Mouse (Mus musculus) mouse embryonic stem cell (cell line): ENCODE results near the gene Rnf144a.
"Not testable (repeated sequence)": the region's sequence is repeated elsewhere in the genome, so short reads cannot be mapped to it uniquely, and the experiment has no call there.

ENCODE experiments used
- in situ Hi-C, 2 experiments: fragments of 300-500 bp; cut with MboI; formaldehyde crosslinking; loops; 1 replicate in 1 of 2; 3 replicates in 1 of 2; pipeline ENCODE4 v1.14.3; 2019 to 2020; ENCODE audit warnings: low sequenced_read_pairs in 2 of 2, low pct_unique_long_range_greater_than_20kb in 1 of 2, mixed read lengths in 1 of 2; ENCODE audit not compliant: unreplicated experiment in 1 of 2

Gene Rnf144a

DNA sequence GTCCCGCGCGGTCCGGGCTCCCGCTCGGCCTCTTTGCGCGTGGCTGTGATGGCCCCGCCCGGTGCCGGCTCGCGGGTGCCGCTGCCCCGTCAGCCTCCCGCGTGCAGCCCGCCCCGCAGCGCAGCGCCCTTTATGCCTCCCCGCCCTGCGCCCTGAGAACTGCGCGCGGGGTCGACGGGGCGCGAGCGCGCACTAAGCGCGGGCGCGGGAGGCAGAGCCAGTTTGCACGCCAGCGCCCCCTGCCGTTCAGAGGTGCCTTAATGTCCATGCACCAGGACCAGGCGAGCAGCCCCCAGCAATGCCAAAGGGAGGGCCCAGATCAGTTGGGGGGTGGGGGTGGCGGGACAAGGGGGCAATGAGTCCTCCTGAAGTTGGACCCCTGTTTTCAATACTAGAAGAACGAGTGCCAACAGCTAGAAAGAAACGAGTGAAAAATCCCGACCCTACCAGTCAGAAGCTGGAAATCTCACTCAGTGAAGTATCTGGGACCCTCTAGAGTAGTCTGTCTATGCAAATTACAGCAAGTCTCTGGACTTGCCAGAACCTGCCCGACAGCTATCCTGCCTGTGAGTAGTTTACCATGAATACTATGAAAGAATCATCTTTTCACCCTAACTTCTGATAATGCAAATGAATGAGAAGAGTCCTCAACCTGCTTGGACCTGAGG, at the start of gene Rnf144a:
Gene Rnf144a, minus strand, starts transcription at position 151 of the 668 bp plus-strand sequence.
- in situ Hi-C loops: no loop called here

DNA sequence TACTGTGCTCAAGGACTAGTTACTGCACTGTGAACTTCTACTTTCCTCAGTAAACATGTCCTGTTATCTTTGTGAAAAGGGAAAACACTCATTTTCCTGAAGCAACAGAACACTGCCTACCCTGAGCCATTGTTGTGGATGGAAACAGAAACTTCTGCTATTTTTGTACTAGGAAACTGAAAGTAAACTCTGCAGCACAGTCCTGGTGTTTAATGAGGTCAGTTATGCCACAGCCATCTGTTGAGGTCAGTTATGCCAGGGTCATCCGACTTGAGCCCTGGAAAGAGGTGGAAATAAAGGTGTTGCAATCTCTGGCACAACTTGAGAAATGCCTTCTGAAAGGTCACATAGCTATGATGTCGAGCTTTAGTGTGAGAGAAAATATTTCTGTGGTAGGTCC, 45.0 kb upstream of the Rnf144a start:
- in situ Hi-C loops: no loop called here

- in situ Hi-C loops: no loop called here
Measured at GRCm38 (mm10) chr12:26456028-26456698, 41.1 kb upstream of the Rnf144a start, which contains the start of gene Rsad2. Rsad2 (minus strand) TSS chr12:26456452.

DNA sequence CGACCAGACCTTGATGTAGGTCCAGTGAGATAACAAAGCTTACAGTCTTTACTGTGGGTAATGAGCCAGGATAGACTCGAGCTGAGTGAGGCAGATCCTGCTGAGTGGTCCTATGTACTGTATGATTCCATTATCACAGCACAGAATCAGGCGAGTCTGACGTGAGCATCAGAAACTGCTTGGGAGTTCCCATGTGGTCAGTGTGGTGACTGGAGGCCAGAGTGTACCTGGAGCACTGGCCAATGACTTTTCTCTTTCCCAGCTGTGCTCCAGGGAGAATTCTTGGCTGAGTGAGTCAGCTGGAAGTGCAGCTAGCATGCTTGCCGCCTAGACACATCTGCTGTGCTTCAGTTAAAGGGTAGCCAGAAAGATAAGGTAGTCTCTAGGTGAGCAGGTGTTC, 39.6 kb upstream of the Rnf144a start:
- in situ Hi-C loops: no loop called here

- in situ Hi-C loops: no loop called here
Measured at GRCm38 (mm10) chr12:26452951-26453350, 37.9 kb upstream of the Rnf144a start.

GRCm38 (mm10) chr12:26451150-26451549, 36.1 kb upstream of the Rnf144a start:
- in situ Hi-C loops: no loop called here

- in situ Hi-C loops: no loop called here
Measured at GRCm38 (mm10) chr12:26449483-26449882, 34.4 kb upstream of the Rnf144a start.

GRCm38 (mm10) chr12:26446377-26447045, 31.5 kb upstream of the Rnf144a start:
- in situ Hi-C loops: no loop called here

GRCm38 (mm10) chr12:26444511-26444910, 29.5 kb upstream of the Rnf144a start:
- in situ Hi-C loops: no loop called here

DNA sequence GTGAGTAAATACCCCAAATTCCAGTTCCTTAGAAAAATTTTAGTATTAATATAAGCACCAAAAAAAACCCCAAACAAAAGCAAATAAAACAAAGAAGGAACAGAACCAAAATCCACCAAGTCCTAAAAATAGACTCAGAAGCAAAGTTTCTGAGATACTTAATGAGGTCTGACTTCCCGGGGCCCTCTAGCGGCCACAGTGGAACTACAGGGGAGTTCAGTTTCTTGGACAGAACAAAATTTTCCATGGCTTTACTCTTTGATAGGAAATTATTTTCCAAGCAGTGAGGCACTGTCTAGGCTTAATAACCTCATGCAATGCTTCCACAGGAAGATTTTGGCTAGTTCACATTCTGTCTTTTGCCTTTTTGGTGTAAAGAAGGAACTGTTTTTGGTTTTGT, 29.0 kb upstream of the Rnf144a start:
- in situ Hi-C loops: no loop called here

- in situ Hi-C loops: no loop called here
Measured at GRCm38 (mm10) chr12:26439366-26439765, 24.3 kb upstream of the Rnf144a start.

DNA sequence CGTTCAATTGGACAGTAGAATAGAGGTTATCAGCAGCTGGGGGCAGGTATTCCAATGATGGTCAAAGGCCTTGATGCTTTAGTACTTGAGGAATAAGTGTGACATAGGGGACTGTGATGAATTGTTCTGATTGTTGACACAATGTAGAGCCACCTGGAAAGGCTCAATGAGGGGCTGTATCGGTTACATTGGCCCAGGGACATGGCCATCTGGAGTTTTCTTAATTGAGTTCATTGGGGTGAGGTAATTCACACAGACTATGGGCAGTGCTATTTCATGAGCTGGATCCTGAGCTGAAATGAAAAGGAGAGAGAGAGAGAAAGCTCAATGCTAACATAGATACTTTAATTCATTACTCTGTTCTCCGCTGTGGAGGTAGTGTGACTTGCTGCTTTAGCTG, 22.9 kb upstream of the Rnf144a start:
- in situ Hi-C loops: no loop called here

- in situ Hi-C loops: no loop called here
Measured at GRCm38 (mm10) chr12:26436334-26436733, 21.3 kb upstream of the Rnf144a start.

- in situ Hi-C loops: not testable (repeated sequence)
Measured at GRCm38 (mm10) chr12:26428771-26429170, 13.7 kb upstream of the Rnf144a start.

DNA sequence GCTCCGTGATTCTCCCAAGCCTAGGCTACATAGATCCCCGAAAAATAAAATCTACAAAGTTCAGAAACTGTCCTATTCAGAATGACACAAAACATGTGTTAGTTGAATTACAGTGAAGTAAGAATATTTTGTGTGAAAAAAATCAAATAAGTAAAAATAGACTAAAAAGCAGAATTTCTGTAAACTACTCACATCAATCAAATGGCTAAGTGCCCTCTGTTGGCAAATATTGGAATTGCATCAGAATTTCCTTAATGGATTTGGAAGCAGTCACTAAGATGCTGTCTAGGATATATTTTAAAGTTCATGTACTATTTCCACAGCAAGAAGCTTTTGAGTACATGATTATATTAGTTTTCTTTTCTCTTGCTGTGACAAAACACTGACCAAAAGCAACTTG, 9.8 kb upstream of the Rnf144a start:
- in situ Hi-C loops: no loop called here

GRCm38 (mm10) chr12:26418322-26418721, 3.3 kb upstream of the Rnf144a start:
- in situ Hi-C loops: no loop called here

DNA sequence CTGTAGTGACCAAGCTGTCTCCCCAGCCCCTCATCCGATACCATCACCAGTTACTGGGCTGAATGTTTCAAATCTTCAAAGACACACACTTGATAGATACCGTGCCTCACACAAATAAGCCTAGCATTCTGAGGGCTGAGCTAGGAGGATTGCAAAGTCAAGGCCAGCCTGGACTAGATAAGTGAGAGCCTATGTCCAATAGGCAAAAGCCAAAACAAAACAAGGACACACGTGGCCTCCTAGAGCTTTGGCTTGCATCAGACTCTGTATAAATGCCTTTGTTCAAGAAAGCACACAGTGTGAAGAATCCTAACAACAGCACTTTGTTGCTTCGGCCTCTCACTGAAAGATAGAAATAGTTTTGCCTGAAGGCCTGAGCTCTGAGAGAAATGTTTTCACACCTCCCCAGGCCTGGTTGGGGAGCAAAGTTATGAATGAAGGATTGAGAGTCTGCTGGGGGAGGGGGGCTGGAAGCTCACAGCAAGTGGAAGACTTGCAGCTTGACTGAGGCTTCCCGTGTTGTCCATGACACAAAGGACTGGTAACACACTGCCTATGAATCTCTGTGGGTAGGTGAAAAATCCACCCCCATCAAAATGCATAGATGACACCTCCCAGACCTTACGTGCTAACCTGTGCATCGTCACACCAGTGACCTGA, 1.7 kb upstream of the Rnf144a start:
- in situ Hi-C loops: no loop called here

GRCm38 (mm10) chr12:26414451-26415103, 477 bp downstream of the Rnf144a start:
- in situ Hi-C loops: no loop called here

DNA sequence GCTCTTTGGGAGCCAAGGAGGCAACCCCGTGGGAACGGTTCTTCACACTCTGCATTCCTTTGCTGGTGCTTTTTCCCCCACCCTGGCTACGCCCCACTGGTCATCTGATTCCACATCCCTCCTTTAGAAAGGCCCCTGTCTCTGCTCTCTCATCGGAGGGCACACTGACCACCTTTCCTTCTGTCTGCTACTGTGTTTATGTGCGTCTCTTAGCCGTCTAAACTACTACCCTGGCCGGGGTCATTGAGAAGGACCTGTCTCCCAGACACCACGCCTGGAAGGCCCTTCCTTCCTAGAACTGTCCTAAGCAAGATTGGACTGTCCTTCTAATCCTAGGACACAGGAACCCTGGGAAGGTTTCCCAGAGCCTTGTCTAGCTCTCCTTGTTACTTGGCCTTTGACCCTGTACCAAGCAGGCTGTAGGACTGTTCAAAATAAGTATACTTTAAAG, 1.1 kb downstream of the Rnf144a start:
- in situ Hi-C loops: no loop called here
